Mouse (Mus musculus) midbrain, embryonic 10.5 days (tissue): ENCODE measurements around the gene Wdr20. TPM values are rescaled to one million over a fixed set of nuclear protein-coding genes. Genes with fewer than 3 reads are reported as not detected.

ENCODE experiments used
- DNase-seq: peaks from one replicate; pipeline ENCODE4 v3.0.0-alpha.2; 2017; ENCODE audit warnings: low spot score
- H3K27ac ChIP-seq: fragments of 300-500 bp; sonication (generic); replicated peaks from 2 replicates; pipeline ENCODE4 v1.5.1; 2016; ENCODE audit warnings: mild to moderate bottlenecking
- H3K27me3 ChIP-seq: fragments of 300-500 bp; sonication (generic); 2 replicates; pipeline ENCODE4 v1.6.1; 2016; ENCODE audit warnings: low read depth, mild to moderate bottlenecking; ENCODE audit not compliant: poor library complexity, severe bottlenecking
- H3K36me3 ChIP-seq: fragments of 300-500 bp; sonication (generic); 2 replicates; pipeline ENCODE4 v1.6.1; 2016; ENCODE audit warnings: mild to moderate bottlenecking, moderate library complexity
- H3K4me1 ChIP-seq: fragments of 300-500 bp; sonication (generic); 2 replicates; pipeline ENCODE4 v1.6.1; 2016
- H3K4me3 ChIP-seq: fragments of 300-500 bp; sonication (generic); 2 replicates; pipeline ENCODE4 v1.5.1; 2016; ENCODE audit warnings: mild to moderate bottlenecking, moderate library complexity
- H3K9me3 ChIP-seq: fragments of 300-500 bp; sonication (generic); replicated peaks from 2 replicates; pipeline ENCODE4 v1.6.1; 2016; ENCODE audit warnings: mild to moderate bottlenecking
- WGBS: fragments of 180-500 bp; shearing (Covaris S2); methylation state at CpG from one replicate; pipeline ENCODE4 v1.1.7; 2016; 5-methylcytosine and 5-hydroxymethylcytosine counted together
- polyA plus RNA-seq: library from polyadenylated mRNA; unstranded; fragments of >200 nt; fragmentation: Nextera tagmentation; extraction: Ambion mirVana; gene quantifications from 2 replicates; pipeline ENCODE4 v1.2.1, GENCODE M21; 2016

Wdr20 gene
- polyA plus RNA-seq, 1 experiment from 2014 or later = 22.6 TPM

DNA sequence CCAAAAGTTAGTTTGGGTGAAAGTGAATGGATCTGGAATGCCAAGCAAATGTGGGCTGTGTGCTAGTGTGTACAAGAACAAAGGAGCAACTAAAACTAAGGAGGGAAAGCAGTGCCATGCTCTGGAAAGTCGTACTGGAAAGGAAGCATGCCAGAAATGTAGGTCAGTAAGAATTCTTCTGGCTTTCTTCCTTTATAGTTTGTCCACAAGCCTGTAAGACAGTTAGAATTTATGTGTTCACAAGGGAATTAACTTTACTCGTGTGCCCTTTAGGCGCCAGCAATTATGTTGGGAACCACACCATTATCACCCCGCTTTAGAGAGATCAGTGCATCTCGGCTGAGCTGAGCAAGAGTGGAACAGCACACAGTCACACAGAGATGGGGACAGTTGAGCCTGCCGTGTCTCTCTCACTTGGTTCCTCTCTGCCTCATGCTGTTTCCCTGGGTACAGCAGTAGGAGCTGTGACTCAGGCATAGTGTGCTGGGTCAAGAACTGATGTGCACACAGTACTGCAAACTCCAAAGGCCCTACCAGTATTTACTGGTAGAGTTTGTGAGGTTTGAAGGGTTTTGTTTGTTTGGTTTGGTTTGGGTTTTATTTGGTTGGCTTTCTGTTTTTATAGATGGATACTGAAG, 32.0 kb downstream of the Wdr20 start:
- no peaks in the 10 kb centered on the region for H3K9me3 ChIP-seq
- H3K4me3 ChIP-seq = no peak overlapping the region
- WGBS = 86% methylated on average over 6 of the region's 6 CpGs
- no peaks in the 10 kb centered on the region for H3K4me1 ChIP-seq
- no peak for DNase-seq
- H3K27ac ChIP-seq = no peak overlapping the region
- no peaks in the 10 kb centered on the region for H3K36me3 ChIP-seq
- no peaks in the 10 kb centered on the region for H3K27me3 ChIP-seq

GRCm38 (mm10) chr12:110770479-110771247, 32.9 kb downstream of the Wdr20 start:
- 94% methylated on average over 10 of the region's 10 CpGs for WGBS

GRCm38 (mm10) chr12:110771961-110772360, 34.2 kb downstream of the Wdr20 start:
- no peaks in the 10 kb centered on the region for H3K9me3 ChIP-seq
- no peak overlapping the region for H3K4me3 ChIP-seq
- H3K27me3 ChIP-seq = no peaks in the 10 kb centered on the region
- no peak overlapping the region for H3K27ac ChIP-seq
- H3K36me3 ChIP-seq = no peaks in the 10 kb centered on the region
- no peak for DNase-seq
- WGBS = 96% methylated on average over 6 of the region's 6 CpGs
- H3K4me1 ChIP-seq = peaks cover 9% of the 10 kb centered on the region

More at GRCm38 (mm10) chr12:110770479-110771247, 32.9 kb downstream of the Wdr20 start:
- Histone ChIP-seq H3K4me3 (no peak overlapping the region), H3K4me1 (peaks cover 4% of the 10 kb centered on the region), H3K36me3 (no peaks in the 10 kb centered on the region), H3K9me3 (no peaks in the 10 kb centered on the region), H3K27ac (no peak overlapping the region), H3K27me3 (no peaks in the 10 kb centered on the region)
- no peak for DNase-seq

DNA sequence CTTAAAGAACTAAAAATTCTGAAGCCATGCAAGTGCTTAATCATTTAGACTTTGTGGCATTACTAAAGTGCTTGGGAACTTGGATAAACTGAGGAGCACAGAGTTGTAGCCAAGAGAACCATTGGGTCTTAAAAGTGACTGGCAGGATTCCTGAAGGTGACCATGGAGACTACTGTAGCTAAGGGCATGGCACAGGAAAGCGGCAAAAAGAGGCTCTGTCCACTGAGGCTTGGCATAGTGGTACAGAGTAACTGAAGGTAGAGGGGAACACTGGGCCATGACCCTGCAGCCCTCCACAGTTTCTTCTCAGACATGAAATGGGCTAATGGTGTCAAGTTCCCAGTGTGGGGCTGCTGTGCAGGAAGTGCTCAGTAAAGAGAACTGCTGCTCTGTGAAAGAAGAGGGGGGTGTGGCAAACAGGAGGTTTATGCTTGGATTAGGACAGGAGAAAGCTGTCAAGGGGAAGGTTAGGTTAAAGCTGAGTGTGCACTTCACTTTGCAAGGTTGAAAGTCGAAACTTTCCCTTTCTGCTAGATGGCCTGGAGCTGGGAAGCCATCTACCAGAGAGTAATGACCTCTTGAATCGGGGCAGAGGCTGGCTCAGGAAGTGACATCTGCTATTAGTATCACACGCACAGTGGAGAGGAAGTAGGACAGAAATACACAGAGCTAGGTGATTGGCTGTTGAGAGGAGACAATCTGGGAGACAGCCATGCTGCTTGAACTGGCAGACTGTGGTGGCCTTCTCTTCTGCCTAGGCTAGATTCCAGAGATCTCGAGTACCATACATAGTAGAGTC, 38.1 kb downstream of the Wdr20 start:
- no peak for DNase-seq
- Histone ChIP-seq H3K27ac (no peak overlapping the region), H3K4me3 (no peak overlapping the region), H3K9me3 (no peaks in the 10 kb centered on the region), H3K27me3 (no peaks in the 10 kb centered on the region), H3K36me3 (peaks cover 17% of the 10 kb centered on the region), H3K4me1 (peaks cover 9% of the 10 kb centered on the region)
- WGBS = 81% methylated on average over 5 of the region's 5 CpGs

- no peaks in the 10 kb centered on the region for H3K27me3 ChIP-seq
- peaks cover 9% of the 10 kb centered on the region for H3K4me1 ChIP-seq
- peaks cover 36% of the 10 kb centered on the region for H3K36me3 ChIP-seq
- 86% methylated on average over 5 of the region's 5 CpGs for WGBS
- H3K4me3 ChIP-seq = no peak overlapping the region
- DNase-seq = no peak
- H3K9me3 ChIP-seq = no peaks in the 10 kb centered on the region
- no peak overlapping the region for H3K27ac ChIP-seq
Observed at GRCm38 (mm10) chr12:110777853-110778252, 40.1 kb downstream of the Wdr20 start.

- Histone ChIP-seq H3K4me3 (no peak overlapping the region), H3K36me3 (peaks cover 39% of the 10 kb centered on the region), H3K4me1 (peaks cover 9% of the 10 kb centered on the region), H3K27me3 (no peaks in the 10 kb centered on the region), H3K9me3 (no peaks in the 10 kb centered on the region), H3K27ac (no peak overlapping the region)
- no peak for DNase-seq
- 89% methylated on average over 7 of the region's 7 CpGs for WGBS
Observed at GRCm38 (mm10) chr12:110779296-110779695, 41.6 kb downstream of the Wdr20 start.

GRCm38 (mm10) chr12:110781181-110781580, 43.4 kb downstream of the Wdr20 start:
- H3K4me1 ChIP-seq = no peaks in the 10 kb centered on the region
- H3K36me3 ChIP-seq = peaks cover 53% of the 10 kb centered on the region
- H3K27ac ChIP-seq = no peak overlapping the region
- H3K27me3 ChIP-seq = no peaks in the 10 kb centered on the region
- H3K9me3 ChIP-seq = no peaks in the 10 kb centered on the region
- no peak for DNase-seq
- 86% methylated on average over 8 of the region's 8 CpGs for WGBS
- H3K4me3 ChIP-seq = no peak overlapping the region

DNA sequence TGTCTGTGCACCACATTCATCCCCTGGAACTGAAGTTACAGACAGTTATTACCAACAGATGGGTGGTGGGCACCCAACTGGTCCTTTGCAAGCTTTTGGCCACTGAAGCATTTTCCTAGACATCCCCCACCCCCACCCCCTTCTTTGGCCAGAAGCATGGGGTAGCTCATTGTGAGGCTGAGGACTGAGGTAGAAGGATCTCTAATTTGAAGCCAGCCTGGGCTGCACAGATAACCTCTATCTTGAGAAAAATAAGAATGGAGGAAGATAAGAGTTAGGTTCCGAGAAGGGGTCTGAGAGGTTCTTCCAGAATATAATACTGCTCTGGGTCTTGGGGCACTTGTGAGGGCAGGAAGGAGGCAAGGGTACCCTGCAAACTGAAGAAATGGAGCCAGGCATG, 44.5 kb downstream of the Wdr20 start:
- no peak overlapping the region for H3K4me3 ChIP-seq
- H3K27ac ChIP-seq = no peak overlapping the region
- 100% methylated on average over 1 of the region's 1 CpGs for WGBS
- H3K9me3 ChIP-seq = no peaks in the 10 kb centered on the region
- peaks cover 56% of the 10 kb centered on the region for H3K36me3 ChIP-seq
- H3K27me3 ChIP-seq = no peaks in the 10 kb centered on the region
- no peak for DNase-seq
- no peaks in the 10 kb centered on the region for H3K4me1 ChIP-seq

GRCm38 (mm10) chr12:110784211-110784610, 46.5 kb downstream of the Wdr20 start:
- Histone ChIP-seq H3K9me3 (no peaks in the 10 kb centered on the region), H3K27me3 (no peaks in the 10 kb centered on the region), H3K27ac (no peak overlapping the region), H3K4me1 (no peaks in the 10 kb centered on the region), H3K4me3 (no peak overlapping the region), H3K36me3 (peaks cover 56% of the 10 kb centered on the region)
- DNase-seq = no peak
- 95% methylated on average over 2 of the region's 2 CpGs for WGBS

DNA sequence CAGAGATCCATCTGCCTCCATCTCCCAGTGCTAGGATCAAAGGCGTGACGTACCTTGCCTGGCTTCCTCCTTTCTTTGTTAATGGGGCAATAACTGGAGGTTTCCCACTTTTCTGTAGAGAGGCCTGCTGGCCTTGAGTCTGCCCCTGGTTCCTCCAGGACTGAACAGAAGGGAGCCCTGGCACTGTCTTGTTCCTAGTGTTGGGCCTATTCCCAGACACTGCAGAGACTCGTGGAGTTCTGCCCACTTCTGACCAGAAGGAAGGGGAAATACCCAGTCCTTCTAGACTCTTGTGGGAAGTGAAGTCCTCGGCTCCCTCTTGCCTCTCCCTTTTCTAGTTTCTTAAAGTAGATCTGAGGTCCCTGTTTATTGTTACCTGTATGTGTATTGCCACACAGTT, 48.5 kb downstream of the Wdr20 start:
- H3K36me3 ChIP-seq = peaks cover 40% of the 10 kb centered on the region
- H3K4me3 ChIP-seq = no peak overlapping the region
- H3K27me3 ChIP-seq = no peaks in the 10 kb centered on the region
- H3K9me3 ChIP-seq = no peaks in the 10 kb centered on the region
- H3K27ac ChIP-seq = no peak overlapping the region
- H3K4me1 ChIP-seq = no peaks in the 10 kb centered on the region
- no peak for DNase-seq
- 87% methylated on average over 4 of the region's 4 CpGs for WGBS

DNA sequence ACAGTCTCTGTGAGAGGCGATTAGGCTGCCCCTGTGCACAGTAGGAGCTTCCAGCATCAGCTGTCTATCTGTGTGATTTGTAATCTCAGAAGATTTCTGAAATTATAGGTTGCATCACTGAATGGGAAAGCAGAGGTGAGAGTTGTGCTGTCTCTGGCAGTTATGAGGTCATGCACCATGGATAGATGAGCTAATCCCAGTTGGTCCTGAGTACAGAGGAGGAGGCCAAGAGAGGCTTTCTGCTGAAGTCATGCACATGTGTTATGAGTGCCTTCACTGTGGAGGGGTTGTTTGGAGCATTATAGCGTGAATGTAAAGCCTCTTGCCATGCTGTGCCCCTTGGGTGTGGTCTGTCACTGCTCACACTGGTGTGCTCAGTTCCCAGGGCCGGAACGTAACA, 52.8 kb downstream of the Wdr20 start:
- Histone ChIP-seq H3K4me3 (no peak overlapping the region), H3K36me3 (peaks cover 32% of the 10 kb centered on the region), H3K27ac (no peak overlapping the region), H3K27me3 (no peaks in the 10 kb centered on the region), H3K4me1 (no peaks in the 10 kb centered on the region), H3K9me3 (no peaks in the 10 kb centered on the region)
- DNase-seq = no peak
- WGBS = 85% methylated on average over 4 of the region's 4 CpGs

- Histone ChIP-seq H3K27ac (no peak overlapping the region), H3K27me3 (no peaks in the 10 kb centered on the region), H3K4me1 (no peaks in the 10 kb centered on the region), H3K9me3 (no peaks in the 10 kb centered on the region), H3K36me3 (peaks cover 32% of the 10 kb centered on the region), H3K4me3 (no peak overlapping the region)
- WGBS = 96% methylated on average over 8 of the region's 8 CpGs
- no peak for DNase-seq
Observed at GRCm38 (mm10) chr12:110791026-110791425, 53.3 kb downstream of the Wdr20 start.

DNA sequence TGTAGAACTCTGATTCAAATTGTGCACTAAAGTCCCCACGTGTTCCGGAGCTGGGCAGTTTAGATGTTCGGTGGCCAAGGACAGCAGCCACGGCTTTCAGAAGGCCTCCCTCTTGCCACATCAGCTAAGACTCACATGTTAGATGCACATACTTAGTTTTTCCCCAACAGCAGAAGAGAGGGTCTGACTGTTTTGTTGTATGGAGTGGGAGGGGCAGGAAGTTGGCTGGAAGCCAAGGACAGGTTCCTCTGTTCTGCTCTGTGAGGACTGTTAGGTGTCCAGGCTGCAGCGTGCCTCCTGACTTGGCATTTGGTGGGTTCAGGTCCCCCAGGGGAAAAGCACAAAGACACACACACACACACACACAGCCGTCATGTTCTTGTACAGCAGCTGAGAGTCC, 57.3 kb downstream of the Wdr20 start:
- Histone ChIP-seq H3K27ac (no peak overlapping the region), H3K27me3 (no peaks in the 10 kb centered on the region), H3K4me3 (no peak overlapping the region), H3K4me1 (no peaks in the 10 kb centered on the region), H3K36me3 (peaks cover 39% of the 10 kb centered on the region), H3K9me3 (no peaks in the 10 kb centered on the region)
- WGBS = 94% methylated on average over 6 of the region's 6 CpGs
- no peak for DNase-seq
